Mouse (Mus musculus): ENCODE results near the gene Phrf1. TPM values are rescaled to one million over a fixed set of nuclear protein-coding genes. Genes with fewer than 3 reads are reported as not detected.
A peak's percentile ranks its signal among the peaks of the same experiment; 100 is the strongest.

Gene Phrf1
- total and polyA plus RNA-seq, 2 experiments from 2014 or later, result 39.5 to 54.6 TPM

DNA sequence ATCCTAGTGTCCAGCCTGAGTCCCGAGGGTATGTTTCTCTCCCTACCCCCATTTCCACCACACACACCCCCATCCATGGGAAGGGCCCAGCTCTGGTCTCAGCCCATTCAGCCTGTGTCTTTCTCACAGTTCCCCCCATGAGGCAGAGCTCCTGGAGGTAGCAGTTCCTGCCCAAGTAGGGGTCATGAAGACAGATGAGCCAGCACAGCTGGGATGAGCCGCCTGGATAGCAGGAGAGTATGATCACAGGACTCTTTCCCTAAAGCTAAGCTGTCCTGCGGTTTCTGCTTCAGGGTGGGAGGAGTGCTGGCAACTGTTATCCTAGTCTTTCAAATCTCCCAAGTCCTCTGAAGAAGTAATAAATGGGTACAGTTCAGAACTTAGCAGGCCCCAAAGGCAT, 10.4 kb upstream of the Phrf1 start:
- Histone ChIP-seq H3K36me3 (ENCODE audit: insufficient read depth, low read length) (0 out of 2 replicates have a peak, but pooled peaks cover 4% of the 10 kb centered on the region), H3K4me1 (ENCODE audit: insufficient read depth, low read length) (peaks cover 18% of the 10 kb centered on the region), H3K4me3 (ENCODE audit: low read depth, low read length) (no peak overlapping the region), H3K4me2 (ENCODE audit: low read depth, low read length, poor library complexity, severe bottlenecking) (no peak overlapping the region), H3K27ac (ENCODE audit: low read depth, low read length) (no peak overlapping the region), H3K9me3 (ENCODE audit: low read length) (no peaks in the 10 kb centered on the region), H3K27me3 (ENCODE audit: insufficient read depth, low read length) (no peaks in the 10 kb centered on the region), H3K9ac (replicated peaks; ENCODE audit: low read length, poor library complexity, severe bottlenecking) (no peak overlapping the region)
- ATAC-seq (ENCODE audit: low FRiP score) (no peak), DNase-seq (ENCODE audit: low spot score) (no peak)
- TF ChIP-seq CTCF (IDR thresholded peaks at IDR 0.05), result no peak
- WGBS, result 84% methylated on average over 3 of the region's 3 CpGs

- no peak for TF ChIP-seq CTCF (IDR thresholded peaks at IDR 0.05)
- Histone ChIP-seq H3K9ac (replicated peaks; ENCODE audit: low read length, poor library complexity, severe bottlenecking) (no peak overlapping the region), H3K27ac (ENCODE audit: low read depth, low read length) (no peak overlapping the region), H3K9me3 (ENCODE audit: low read length) (no peaks in the 10 kb centered on the region), H3K27me3 (ENCODE audit: insufficient read depth, low read length) (no peaks in the 10 kb centered on the region), H3K4me1 (ENCODE audit: insufficient read depth, low read length) (peaks cover 18% of the 10 kb centered on the region), H3K4me3 (ENCODE audit: low read depth, low read length) (no peak overlapping the region), H3K4me2 (ENCODE audit: low read depth, low read length, poor library complexity, severe bottlenecking) (no peak overlapping the region), H3K36me3 (ENCODE audit: insufficient read depth, low read length) (0 out of 2 replicates have a peak, but pooled peaks cover 4% of the 10 kb centered on the region)
- DNase-seq (ENCODE audit: low spot score) (no peak), ATAC-seq (ENCODE audit: low FRiP score) (no peak)
- 91% methylated on average over 5 of the region's 5 CpGs for WGBS
Observed at GRCm38 (mm10) chr7:141218557-141219133, 9.9 kb upstream of the Phrf1 start.

GRCm38 (mm10) chr7:141219558-141220099, 9.0 kb upstream of the Phrf1 start:
- Histone ChIP-seq H3K36me3 (ENCODE audit: insufficient read depth, low read length) (0 out of 2 replicates have a peak, but pooled peaks cover 4% of the 10 kb centered on the region), H3K9me3 (ENCODE audit: low read length) (no peaks in the 10 kb centered on the region), H3K9ac (replicated peaks; ENCODE audit: low read length, poor library complexity, severe bottlenecking) (no peak overlapping the region), H3K4me3 (ENCODE audit: low read depth, low read length) (no peak overlapping the region), H3K27me3 (ENCODE audit: insufficient read depth, low read length) (no peaks in the 10 kb centered on the region), H3K4me2 (ENCODE audit: low read depth, low read length, poor library complexity, severe bottlenecking) (no peak overlapping the region), H3K27ac (ENCODE audit: low read depth, low read length) (no peak overlapping the region), H3K4me1 (ENCODE audit: insufficient read depth, low read length) (peaks cover 18% of the 10 kb centered on the region)
- no peak for TF ChIP-seq CTCF (IDR thresholded peaks at IDR 0.05)
- ATAC-seq (ENCODE audit: low FRiP score) (no peak), DNase-seq (ENCODE audit: low spot score) (no peak)
- 100% methylated on average over 1 of the region's 1 CpGs for WGBS

- Histone ChIP-seq H3K4me2 (ENCODE audit: low read depth, low read length, poor library complexity, severe bottlenecking) (no peak overlapping the region), H3K27me3 (ENCODE audit: insufficient read depth, low read length) (no peaks in the 10 kb centered on the region), H3K4me3 (ENCODE audit: low read depth, low read length) (no peak overlapping the region), H3K9ac (replicated peaks; ENCODE audit: low read length, poor library complexity, severe bottlenecking) (no peak overlapping the region), H3K4me1 (ENCODE audit: insufficient read depth, low read length) (peaks cover 14% of the 10 kb centered on the region), H3K9me3 (ENCODE audit: low read length) (no peaks in the 10 kb centered on the region), H3K27ac (ENCODE audit: low read depth, low read length) (no peak overlapping the region), H3K36me3 (ENCODE audit: insufficient read depth, low read length) (0 out of 2 replicates have a peak, but pooled peaks cover 4% of the 10 kb centered on the region)
- 76% methylated on average over 1 of the region's 1 CpGs for WGBS
- TF ChIP-seq CTCF (IDR thresholded peaks at IDR 0.05), result no peak
- ATAC-seq (ENCODE audit: low FRiP score) (no peak), DNase-seq (ENCODE audit: low spot score) (no peak)
Observed at GRCm38 (mm10) chr7:141220377-141220776, 8.2 kb upstream of the Phrf1 start.

DNA sequence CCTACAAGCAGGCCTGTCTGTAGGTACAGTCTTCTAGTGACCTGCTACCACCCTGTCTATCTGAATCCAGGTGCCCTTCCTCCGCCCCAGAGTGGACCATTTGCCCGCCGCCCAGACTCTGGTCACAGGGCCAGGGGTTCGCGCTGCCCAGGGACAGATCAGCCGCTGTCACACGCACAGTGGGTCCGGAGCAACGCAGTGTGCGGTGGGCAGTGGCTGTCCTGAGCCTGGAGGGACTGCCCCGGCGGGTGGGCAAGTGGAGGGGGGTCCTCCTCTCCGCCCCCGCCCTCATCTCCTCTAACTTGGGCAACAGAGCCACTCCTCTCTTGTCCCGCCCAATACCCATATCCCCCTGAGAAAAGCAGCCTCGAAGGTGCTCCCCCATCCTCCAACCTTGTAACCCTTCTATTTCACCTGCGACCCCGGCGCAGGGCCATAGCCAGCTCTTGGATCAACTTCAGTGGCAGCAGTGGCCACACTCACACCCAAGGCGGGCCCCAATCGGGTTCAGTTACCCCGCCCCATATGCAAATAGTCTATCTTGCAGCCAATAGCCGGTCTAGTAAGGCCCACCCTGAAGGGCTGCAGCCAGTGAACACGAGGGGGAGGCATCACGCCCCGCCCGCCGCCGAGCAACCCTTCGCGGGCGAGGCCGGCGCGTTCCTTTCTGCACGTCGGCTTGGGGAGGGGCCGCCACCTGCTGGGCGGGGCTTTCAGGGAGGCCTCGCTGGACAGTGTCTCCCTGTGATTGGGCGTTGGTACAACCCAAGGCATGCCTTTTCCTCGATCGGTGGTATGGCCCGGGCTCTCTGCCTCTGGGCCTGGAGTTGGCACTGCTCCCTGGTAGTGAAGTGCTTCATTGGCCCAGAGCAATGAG, 7.1 kb upstream of the Phrf1 start:
- H3K4me1 ChIP-seq (ENCODE audit: insufficient read depth, low read length), result peaks cover 10% of the 10 kb centered on the region
- ATAC-seq (ENCODE audit: low FRiP score) (peak; percentile 92), DNase-seq (ENCODE audit: low spot score) (peak; percentile 97)
- H3K4me3 ChIP-seq (ENCODE audit: low read depth, low read length), result peak overlapping the region; percentile 43
- H3K27ac ChIP-seq (ENCODE audit: low read depth, low read length), result 0 out of 2 replicates have a peak overlapping the region, but pooled peaks have one; percentile 38
- H3K9ac ChIP-seq (replicated peaks; ENCODE audit: low read length, poor library complexity, severe bottlenecking), result peak overlapping the region; percentile 62
- H3K9me3 ChIP-seq (ENCODE audit: low read length), result no peaks in the 10 kb centered on the region
- peak; percentile 60 for TF ChIP-seq CTCF (IDR thresholded peaks at IDR 0.05)
- H3K4me2 ChIP-seq (ENCODE audit: low read depth, low read length, poor library complexity, severe bottlenecking), result peak overlapping the region; percentile 72
- WGBS, result 3% methylated on average over 43 of the region's 44 CpGs
- H3K27me3 ChIP-seq (ENCODE audit: insufficient read depth, low read length), result no peaks in the 10 kb centered on the region
- 0 out of 2 replicates have a peak, but pooled peaks cover 4% of the 10 kb centered on the region for H3K36me3 ChIP-seq (ENCODE audit: insufficient read depth, low read length)

Data from midbrain, postnatal 0 days (tissue).